Mouse (Mus musculus) lung, embryonic 16.5 days (tissue): ENCODE measurements around the gene Wipi2. TPM values are rescaled to one million over a fixed set of nuclear protein-coding genes. Genes with fewer than 3 reads are reported as not detected.
A peak's percentile ranks its signal among the peaks of the same experiment; 100 is the strongest.

ENCODE experiments used
- ATAC-seq: fragments of 200-750 bp; cut with Nextera tagmentation; 2 replicates; pipeline ENCODE4 v1.8.0; 2017; ENCODE audit warnings: low read depth, mild to moderate bottlenecking, moderate library complexity
- H3K27ac ChIP-seq: fragments of 300-500 bp; sonication (generic); 2 replicates; pipeline ENCODE4 v1.5.1; 2014; ENCODE audit warnings: mild to moderate bottlenecking, control low read depth, low read length
- H3K27me3 ChIP-seq: fragments of 300-500 bp; sonication (generic); 2 replicates; pipeline ENCODE4 v1.6.1; 2014; ENCODE audit warnings: low read depth, low read length, mixed read lengths; ENCODE audit not compliant: control insufficient read depth, insufficient read depth
- H3K36me3 ChIP-seq: fragments of 300-500 bp; sonication (generic); 2 replicates; pipeline ENCODE4 v1.6.1; 2014; ENCODE audit warnings: low read length; ENCODE audit not compliant: control insufficient read depth, insufficient read depth
- H3K4me1 ChIP-seq: fragments of 300-500 bp; sonication (generic); replicated peaks from 2 replicates; pipeline ENCODE4 v1.6.1; 2014; ENCODE audit warnings: low read length, mixed read lengths; ENCODE audit not compliant: control insufficient read depth, insufficient read depth
- H3K4me2 ChIP-seq: fragments of 300-500 bp; sonication (generic); 2 replicates; pipeline ENCODE4 v1.6.1; 2014; ENCODE audit warnings: low read depth, low read length, control low read depth
- H3K4me3 ChIP-seq: fragments of 300-500 bp; sonication (generic); 2 replicates; pipeline ENCODE4 v1.5.1; 2014; ENCODE audit warnings: mild to moderate bottlenecking, low read length, control low read depth
- H3K9ac ChIP-seq: fragments of 300-500 bp; sonication (generic); 2 replicates; pipeline ENCODE4 v1.6.1; 2014; ENCODE audit warnings: low read length, control low read depth
- H3K9me3 ChIP-seq: fragments of 300-500 bp; sonication (generic); 2 replicates; pipeline ENCODE4 v1.6.1; 2016; ENCODE audit warnings: low read length; ENCODE audit not compliant: control insufficient read depth
- WGBS: fragments of 180-500 bp; shearing (Covaris S2); extraction: QIAGEN DNeasy Blood & Tissue Kit; methylation state at CpG from one replicate; pipeline ENCODE4 v1.1.7; 2014; 5-methylcytosine and 5-hydroxymethylcytosine counted together
- polyA plus RNA-seq: library from polyadenylated mRNA; unstranded; fragments of >200 nt; fragmentation: Nextera tagmentation; extraction: Ambion mirVana; gene quantifications from 2 replicates; pipeline ENCODE4 v1.2.1, GENCODE M21; 2015

The Wipi2 gene
- polyA plus RNA-seq, 1 experiment from 2014 or later = 40.5 TPM

DNA sequence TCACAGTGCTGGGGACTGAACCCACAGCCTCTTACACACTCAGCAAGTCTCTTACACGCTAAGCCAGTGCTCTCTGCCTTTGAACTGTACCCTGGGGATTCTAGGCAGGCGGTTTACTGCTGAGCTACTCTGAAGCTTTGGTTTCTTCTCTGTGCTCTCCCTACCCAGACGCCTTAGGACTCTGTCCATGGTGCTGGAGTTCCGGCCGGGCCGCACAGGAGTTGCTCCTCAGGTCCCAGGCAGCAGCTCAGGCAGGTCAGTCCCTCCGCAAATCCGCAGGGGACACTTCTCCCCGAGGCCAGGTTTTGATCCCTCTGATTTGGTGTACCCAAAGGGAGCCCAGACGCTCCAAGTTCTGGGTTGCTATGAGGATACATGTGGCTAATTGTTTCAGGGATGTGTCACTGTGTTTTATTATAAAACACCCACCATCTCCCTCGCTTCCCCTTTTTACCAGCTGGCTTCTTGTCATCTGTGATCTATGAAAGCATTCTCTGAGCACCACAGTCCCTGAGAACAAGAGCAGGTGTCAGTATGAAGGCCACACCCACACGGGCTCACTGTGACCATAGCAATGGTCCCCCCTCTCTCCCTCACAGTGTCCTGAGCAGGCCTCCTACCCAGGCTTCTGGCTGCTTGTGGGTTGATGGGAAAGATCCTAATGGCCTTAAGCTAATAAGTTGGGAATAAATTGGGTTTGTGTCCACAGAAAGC is 67.3 kb downstream of the Wipi2 start:
- Histone ChIP-seq H3K4me2 (no peak overlapping the region), H3K9ac (no peak overlapping the region), H3K36me3 (no peaks in the 10 kb centered on the region), H3K4me3 (no peak overlapping the region), H3K27ac (no peak overlapping the region), H3K4me1 (no peaks in the 10 kb centered on the region), H3K27me3 (no peaks in the 10 kb centered on the region), H3K9me3 (no peaks in the 10 kb centered on the region)
- no peak for ATAC-seq
- WGBS = 7% methylated on average over 12 of the region's 12 CpGs

- Histone ChIP-seq H3K27me3 (peaks cover 1% of the 10 kb centered on the region; the same call in 1 of the 2 replicates), H3K4me2 (no peak overlapping the region), H3K27ac (no peak overlapping the region), H3K36me3 (no peaks in the 10 kb centered on the region), H3K9ac (no peak overlapping the region), H3K4me3 (no peak overlapping the region), H3K4me1 (no peaks in the 10 kb centered on the region), H3K9me3 (no peaks in the 10 kb centered on the region)
- WGBS = 35% methylated on average over 6 of the region's 6 CpGs
- ATAC-seq = no peak
Measured at GRCm38 (mm10) chr5:142696258-142696657, 68.8 kb downstream of the Wipi2 start.

GRCm38 (mm10) chr5:142696865-142697264 is 69.4 kb downstream of the Wipi2 start:
- Histone ChIP-seq H3K4me2 (no peak overlapping the region), H3K4me3 (no peak overlapping the region), H3K27me3 (peaks cover 5% of the 10 kb centered on the region; the same call in 1 of the 2 replicates), H3K36me3 (no peaks in the 10 kb centered on the region), H3K9me3 (no peaks in the 10 kb centered on the region), H3K4me1 (no peaks in the 10 kb centered on the region; the same call in 1 of the 2 replicates), H3K9ac (no peak overlapping the region), H3K27ac (no peak overlapping the region)
- ATAC-seq = no peak
- 80% methylated on average over 6 of the region's 6 CpGs for WGBS

DNA sequence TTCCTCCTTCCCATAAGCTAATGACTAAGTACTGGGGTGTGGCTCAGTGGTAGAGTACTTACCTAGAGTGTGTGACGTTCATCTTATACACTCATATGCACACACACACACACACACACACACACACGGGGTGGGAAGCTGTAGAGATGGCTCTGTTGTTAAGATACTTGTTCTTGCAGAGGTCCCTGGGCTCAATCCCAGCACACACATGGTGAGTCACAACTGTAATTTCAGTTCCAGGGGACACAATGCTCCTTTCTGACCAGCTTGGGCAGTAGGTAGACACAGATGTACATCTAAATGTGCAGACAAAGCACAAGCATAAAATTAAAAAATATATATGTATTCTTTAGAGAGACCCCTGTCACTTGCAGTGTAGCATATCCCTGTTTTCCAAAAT is 70.2 kb downstream of the Wipi2 start:
- no peak overlapping the region for H3K4me3 ChIP-seq
- no peaks in the 10 kb centered on the region for H3K36me3 ChIP-seq
- no peak for ATAC-seq
- H3K27me3 ChIP-seq = peaks cover 5% of the 10 kb centered on the region; the same call in 1 of the 2 replicates
- 62% methylated on average over 2 of the region's 2 CpGs for WGBS
- no peaks in the 10 kb centered on the region for H3K9me3 ChIP-seq
- H3K27ac ChIP-seq = no peak overlapping the region
- no peak overlapping the region for H3K9ac ChIP-seq
- H3K4me1 ChIP-seq = peaks cover 2% of the 10 kb centered on the region
- H3K4me2 ChIP-seq = no peak overlapping the region

DNA sequence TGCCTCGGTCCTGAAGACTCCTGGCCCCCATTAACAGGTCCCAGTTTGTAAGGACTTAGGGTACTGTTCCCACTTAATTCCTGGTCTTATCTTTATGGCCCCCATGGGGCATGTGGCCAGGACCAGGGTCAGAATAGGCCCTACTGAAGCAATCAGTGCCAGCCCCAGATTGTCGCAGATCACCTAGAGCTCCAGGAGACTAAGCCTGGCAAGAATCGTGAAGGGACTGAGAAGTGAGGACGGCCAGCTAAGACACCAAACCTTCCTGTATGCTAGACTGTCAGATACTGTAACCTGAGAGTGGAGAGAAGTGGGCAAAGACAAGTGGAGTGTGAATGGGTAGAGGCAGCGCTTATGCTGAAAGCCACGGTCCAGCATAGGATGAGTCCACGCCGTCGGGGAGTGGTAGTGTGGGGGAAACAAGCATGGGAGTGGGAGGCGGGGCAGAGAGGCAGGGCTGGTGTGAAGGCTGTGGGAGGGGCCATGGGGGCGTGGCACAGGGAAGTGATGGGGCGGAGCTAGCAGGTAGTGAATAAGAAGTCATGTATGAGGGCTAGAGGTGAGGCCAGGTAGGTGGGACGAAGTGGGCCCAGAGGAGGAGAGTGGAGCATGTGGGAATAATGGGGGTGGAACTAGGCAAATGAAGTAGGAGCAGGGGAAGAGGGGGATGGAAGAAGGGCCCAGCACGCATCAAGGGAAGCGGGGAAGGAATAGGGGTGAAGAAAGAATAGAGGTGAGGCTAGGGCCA is 73.5 kb downstream of the Wipi2 start:
- peak; percentile 66 for ATAC-seq
- WGBS = 8% methylated on average over 15 of the region's 15 CpGs
- Histone ChIP-seq H3K36me3 (no peaks in the 10 kb centered on the region), H3K27me3 (peaks cover 7% of the 10 kb centered on the region; the same call in 1 of the 2 replicates), H3K4me2 (peak overlapping the region; percentile 98), H3K4me3 (peak overlapping the region; percentile 63), H3K9me3 (no peaks in the 10 kb centered on the region), H3K4me1 (peaks cover 3% of the 10 kb centered on the region), H3K9ac (no peak overlapping the region), H3K27ac (no peak overlapping the region)

GRCm38 (mm10) chr5:142701651-142702510 is 74.4 kb downstream of the Wipi2 start:
- H3K9me3 ChIP-seq = no peaks in the 10 kb centered on the region
- peaks cover 7% of the 10 kb centered on the region; the same call in 1 of the 2 replicates for H3K27me3 ChIP-seq
- no peak overlapping the region for H3K27ac ChIP-seq
- H3K4me1 ChIP-seq = peaks cover 3% of the 10 kb centered on the region
- H3K36me3 ChIP-seq = no peaks in the 10 kb centered on the region
- H3K9ac ChIP-seq = peak overlapping the region; percentile 65
- peak overlapping the region; percentile 63 for H3K4me3 ChIP-seq
- WGBS = under 1% methylated on average over 47 of the region's 72 CpGs
- peak; percentile 88 for ATAC-seq
- peak overlapping the region; percentile 98 for H3K4me2 ChIP-seq

DNA sequence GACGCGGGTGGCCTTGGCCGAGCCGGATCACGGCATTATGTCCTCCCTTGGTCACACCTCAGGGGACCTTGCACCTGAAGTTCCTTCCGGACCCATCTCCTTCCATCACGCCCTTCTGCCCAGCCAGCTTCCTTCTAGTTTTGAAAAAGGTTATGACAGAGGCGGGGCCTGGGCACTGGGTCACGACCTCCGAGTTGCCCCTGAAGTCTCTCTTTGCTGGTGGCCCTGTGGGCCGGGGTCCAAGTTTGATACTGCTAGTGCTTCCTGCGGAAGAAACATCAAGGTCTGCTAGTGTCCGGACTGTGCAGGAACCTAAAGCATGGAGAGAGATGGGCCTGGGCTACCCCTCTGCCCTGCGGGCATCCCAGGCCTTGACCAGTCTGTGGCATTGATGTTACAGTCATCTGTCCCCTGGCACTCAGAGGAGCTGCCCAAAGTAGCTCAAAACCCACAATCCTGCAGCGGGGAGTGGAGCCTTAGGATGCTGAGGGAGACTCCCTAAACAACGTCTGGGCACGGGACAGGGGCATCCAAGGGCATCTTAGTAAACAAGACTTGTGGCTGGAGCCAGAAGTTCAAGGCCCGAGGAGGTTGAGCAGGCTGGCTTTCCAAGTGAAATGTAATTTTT is 75.1 kb downstream of the Wipi2 start:
- WGBS = 16% methylated on average over 18 of the region's 18 CpGs
- ATAC-seq = no peak
- H3K4me2 ChIP-seq = peak overlapping the region; percentile 98
- H3K36me3 ChIP-seq = no peaks in the 10 kb centered on the region
- peak overlapping the region; percentile 65 for H3K9ac ChIP-seq
- no peak overlapping the region for H3K27ac ChIP-seq
- peaks cover 7% of the 10 kb centered on the region; the same call in 1 of the 2 replicates for H3K27me3 ChIP-seq
- peak overlapping the region; percentile 63 for H3K4me3 ChIP-seq
- H3K9me3 ChIP-seq = no peaks in the 10 kb centered on the region
- H3K4me1 ChIP-seq = peaks cover 3% of the 10 kb centered on the region

GRCm38 (mm10) chr5:142703569-142703968 is 76.1 kb downstream of the Wipi2 start:
- ATAC-seq = no peak
- no peaks in the 10 kb centered on the region for H3K9me3 ChIP-seq
- no peak overlapping the region for H3K27ac ChIP-seq
- no peak overlapping the region for H3K4me3 ChIP-seq
- no peak overlapping the region for H3K9ac ChIP-seq
- WGBS = 74% methylated on average over 10 of the region's 10 CpGs
- no peak overlapping the region for H3K4me2 ChIP-seq
- H3K27me3 ChIP-seq = peaks cover 7% of the 10 kb centered on the region; the same call in 1 of the 2 replicates
- peaks cover 3% of the 10 kb centered on the region for H3K4me1 ChIP-seq
- no peaks in the 10 kb centered on the region for H3K36me3 ChIP-seq
